Mouse (Mus musculus) kidney, adult 8-10 months (tissue): ENCODE data around the gene Alx3.
A peak's percentile ranks its signal among the peaks of the same experiment; 100 is the strongest.

Experiments
- DNase-seq, 2 experiments: peaks; one replicate each; pipeline ENCODE4 v3.0.0; 2022

Alx3 gene

GRCm38 (mm10) chr3:107627641-107628040, 32.8 kb downstream of the Alx3 start:
- DNase-seq, result peak in 1 of 2 experiments; percentile 37

GRCm38 (mm10) chr3:107628551-107628950, 33.7 kb downstream of the Alx3 start:
- no peak for DNase-seq

GRCm38 (mm10) chr3:107629411-107629810, 34.6 kb downstream of the Alx3 start:
- DNase-seq, result no peak

DNA sequence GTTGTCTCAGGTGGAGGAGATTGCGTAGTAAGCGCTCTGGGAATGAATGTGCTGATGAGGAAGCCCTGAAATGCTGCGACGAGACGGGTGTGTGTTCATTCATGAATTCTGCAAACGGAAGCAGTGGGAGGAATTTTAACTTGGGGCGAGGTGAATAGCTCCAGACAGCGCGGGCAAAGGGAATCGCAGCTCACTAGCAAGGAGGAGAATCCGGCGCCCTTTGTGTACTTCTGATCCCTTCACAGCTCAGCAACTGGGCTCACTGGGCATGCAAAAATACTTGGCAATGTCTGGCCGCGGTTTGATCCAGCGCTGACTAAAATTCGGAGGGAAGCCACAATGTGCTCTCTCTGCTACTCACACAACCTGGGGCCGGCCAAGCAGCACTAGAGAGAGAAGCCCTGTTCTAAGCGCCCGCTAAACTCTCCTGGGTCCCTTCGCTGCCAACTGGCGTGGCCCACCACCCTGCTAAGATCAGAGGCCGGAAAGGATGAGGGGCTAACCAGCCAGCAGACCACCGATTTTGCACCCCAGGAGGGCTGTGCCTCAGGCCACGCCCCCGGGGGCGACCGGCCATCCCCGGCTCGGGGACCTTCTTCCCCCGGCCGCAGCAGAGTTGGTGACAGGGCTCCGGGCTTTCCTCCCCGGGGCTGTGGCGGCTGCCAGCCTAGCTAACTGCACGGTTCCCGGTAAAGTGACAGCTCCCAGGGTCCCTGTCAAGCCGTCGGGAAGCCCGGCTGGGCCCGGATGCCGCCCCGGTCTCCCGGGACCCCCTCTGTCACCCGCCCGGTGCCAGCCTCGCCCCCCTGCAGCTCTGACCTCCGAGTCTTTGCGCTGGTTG, 36.1 kb downstream of the Alx3 start, which contains the start of gene Gm10961:
Gm10961 (plus strand) TSS at position 641 of the 841 bp plus-strand sequence.
- DNase-seq, result peak; percentile 76 to 77

GRCm38 (mm10) chr3:107631523-107631958, 36.7 kb downstream of the Alx3 start, which contains the start of gene Strip1:
Gene Strip1, minus strand, starts transcription at chr3:107631694.
- peak; percentile 94 for DNase-seq

- DNase-seq, result no peak
These were observed 38.0 kb downstream of the Alx3 start for GRCm38 (mm10) chr3:107632786-107633185.

GRCm38 (mm10) chr3:107633906-107634305, 39.1 kb downstream of the Alx3 start:
- DNase-seq, result no peak

DNA sequence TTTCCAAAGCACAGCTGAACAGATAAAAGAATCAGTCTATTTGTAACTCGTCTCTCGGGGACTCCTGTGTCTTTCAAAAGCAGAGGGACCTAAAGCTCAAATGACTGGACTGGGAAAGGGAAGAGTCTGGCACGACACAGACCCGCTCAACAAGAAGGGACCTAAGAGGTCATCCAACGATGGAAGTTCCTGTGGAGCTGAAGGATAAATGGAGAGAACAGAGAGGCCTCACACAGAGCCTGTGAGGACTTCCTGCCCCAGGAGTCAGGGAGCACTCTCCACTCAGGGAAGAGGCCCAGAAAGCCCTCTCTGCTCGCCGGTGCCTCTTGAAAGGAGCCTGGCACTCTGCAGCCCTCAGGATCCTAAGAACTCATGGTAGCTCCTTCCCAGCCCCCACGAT, 41.0 kb downstream of the Alx3 start:
- no peak for DNase-seq

- DNase-seq, result no peak
These were observed 41.4 kb downstream of the Alx3 start for GRCm38 (mm10) chr3:107636236-107636635.

DNA sequence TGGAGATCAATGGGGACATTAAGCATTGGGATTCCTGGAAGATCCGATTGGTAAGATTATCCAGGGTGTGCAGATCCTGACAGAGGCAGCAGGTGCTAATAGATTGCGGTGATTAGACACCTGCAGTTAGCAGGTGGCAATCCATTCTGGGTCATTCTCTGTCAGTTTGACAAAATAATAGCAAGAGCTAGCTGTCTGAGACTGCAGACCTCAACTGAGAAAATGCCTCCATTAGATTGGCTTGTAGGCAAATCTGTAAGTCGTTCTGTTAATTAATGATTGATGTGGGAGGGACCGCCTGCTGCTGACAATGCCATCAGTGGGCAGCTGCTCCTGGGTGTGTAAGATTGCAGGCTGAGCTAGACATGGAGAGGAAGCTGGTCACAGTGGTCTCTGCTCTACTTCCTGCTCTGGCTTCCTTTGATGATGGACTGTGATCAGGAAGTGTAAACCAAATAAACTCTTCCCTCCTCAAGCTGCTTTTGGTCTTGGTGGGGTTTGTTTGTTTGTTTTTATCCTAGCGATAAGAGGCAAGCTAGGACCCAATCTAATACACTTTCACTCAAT, 42.9 kb downstream of the Alx3 start:
- no peak for DNase-seq

- DNase-seq, result no peak
These were observed 52.1 kb downstream of the Alx3 start for GRCm38 (mm10) chr3:107646947-107647346.

- peak; percentile 41 to 60 for DNase-seq
These were observed 55.4 kb downstream of the Alx3 start for GRCm38 (mm10) chr3:107650276-107650675.

- no peak for DNase-seq
These were observed 58.1 kb downstream of the Alx3 start for GRCm38 (mm10) chr3:107652968-107653367.

- no peak for DNase-seq
These were observed 60.0 kb downstream of the Alx3 start for GRCm38 (mm10) chr3:107654861-107655260.
